8 mouse cellular contexts compared by ENCODE assay signal in genomic region chr7:101414661-101415511, GRCm38 (mm10). TPM values are rescaled to one million over a fixed set of nuclear protein-coding genes. Genes with fewer than 3 reads are reported as not detected.
A peak's percentile ranks its signal among the peaks of the same experiment; 100 is the strongest.
DNase-seq lines count a peak whose midpoint lies in the region; ATAC-seq and TF ChIP-seq lines count a peak whose summit lies in the region.

No protein-coding gene starts in this region.

- no peak overlapping the region for H3K4me2 ChIP-seq in intestine, embryonic 16.5 days (ENCODE audit: low read depth, low read length)
- no peak overlapping the region for H3K4me2 ChIP-seq in midbrain, embryonic 13.5 days (replicated peaks)

- H3K4me1 ChIP-seq in embryonic facial prominence, embryonic 10.5 days = peaks cover 34% of the 10 kb centered on the region
- peaks cover 15% of the 10 kb centered on the region for H3K4me1 ChIP-seq in intestine, embryonic 16.5 days (ENCODE audit: control insufficient read depth, insufficient read depth, low read length)
- peaks cover 34% of the 10 kb centered on the region for H3K4me1 ChIP-seq in midbrain, embryonic 13.5 days (replicated peaks)
- no peaks in the 10 kb centered on the region for H3K4me1 ChIP-seq in thymus, adult 2 months (replicated peaks; ENCODE audit: control insufficient read depth, insufficient read depth, low read length)

- TF ChIP-seq CTCF in thymus, adult 2 months (IDR thresholded peaks at IDR 0.05; ENCODE audit: borderline replicate concordance, control insufficient read depth, extremely low read depth, insufficient read depth, low read length, poor library complexity) = no peak

- peak overlapping the region; percentile 71 for H3K27ac ChIP-seq in embryonic facial prominence, embryonic 10.5 days (replicated peaks)
- no peak overlapping the region for H3K27ac ChIP-seq in intestine, embryonic 16.5 days (ENCODE audit: low read length)
- peak overlapping the region; percentile 63 for H3K27ac ChIP-seq in midbrain, embryonic 13.5 days
- H3K27ac ChIP-seq in thymus, adult 2 months (ENCODE audit: control insufficient read depth, insufficient read depth, low read length) = no peak overlapping the region

- no peak overlapping the region for H3K9ac ChIP-seq in intestine, embryonic 16.5 days (ENCODE audit: low read depth, low read length)
- no peak overlapping the region for H3K9ac ChIP-seq in midbrain, embryonic 13.5 days (replicated peaks)

- 35% methylated on average over 7 of the region's 7 CpGs for WGBS in embryonic facial prominence, embryonic 10.5 days
- WGBS in intestine, embryonic 16.5 days = 38% methylated on average over 6 of the region's 7 CpGs
- WGBS in midbrain, embryonic 13.5 days = 25% methylated on average over 7 of the region's 7 CpGs
- 84% methylated on average over 7 of the region's 7 CpGs for WGBS in thymus, adult 2 months

- H3K27me3 ChIP-seq in embryonic facial prominence, embryonic 10.5 days (replicated peaks; ENCODE audit: low read depth, poor library complexity, severe bottlenecking) = peaks cover 35% of the 10 kb centered on the region
- peaks cover 1% of the 10 kb centered on the region; the same call in 1 of the 2 replicates for H3K27me3 ChIP-seq in intestine, embryonic 16.5 days (replicated peaks; ENCODE audit: control insufficient read depth, insufficient read depth, low read length)
- peaks cover 19% of the 10 kb centered on the region for H3K27me3 ChIP-seq in midbrain, embryonic 13.5 days
- no peaks in the 10 kb centered on the region for H3K27me3 ChIP-seq in thymus, adult 2 months (ENCODE audit: control insufficient read depth, insufficient read depth, low read length)

- ATAC-seq in intestine, embryonic 16.5 days = peak; percentile 59
- ATAC-seq in midbrain, embryonic 13.5 days = peak; percentile 55

- no peaks in the 10 kb centered on the region for H3K36me3 ChIP-seq in embryonic facial prominence, embryonic 10.5 days (replicated peaks)
- H3K36me3 ChIP-seq in intestine, embryonic 16.5 days (ENCODE audit: control insufficient read depth, insufficient read depth, low read length) = peaks cover 8% of the 10 kb centered on the region
- no peaks in the 10 kb centered on the region for H3K36me3 ChIP-seq in midbrain, embryonic 13.5 days
- peaks cover 4% of the 10 kb centered on the region; the same call in 1 of the 2 replicates for H3K36me3 ChIP-seq in thymus, adult 2 months (ENCODE audit: control insufficient read depth, insufficient read depth, low read length)

- no peaks in the 10 kb centered on the region for H3K9me3 ChIP-seq in embryonic facial prominence, embryonic 10.5 days
- H3K9me3 ChIP-seq in intestine, embryonic 16.5 days (ENCODE audit: control insufficient read depth, low read length) = no peaks in the 10 kb centered on the region
- no peaks in the 10 kb centered on the region for H3K9me3 ChIP-seq in midbrain, embryonic 13.5 days

- no peak overlapping the region for H3K4me3 ChIP-seq in embryonic facial prominence, embryonic 10.5 days
- H3K4me3 ChIP-seq in intestine, embryonic 16.5 days (ENCODE audit: low read length) = no peak overlapping the region
- no peak overlapping the region for H3K4me3 ChIP-seq in midbrain, embryonic 13.5 days (replicated peaks)
- H3K4me3 ChIP-seq in thymus, adult 2 months (ENCODE audit: control insufficient read depth, insufficient read depth, low read length) = no peak overlapping the region

- TF ChIP-seq POLR2A in thymus, adult 2 months (IDR thresholded peaks at IDR 0.05; ENCODE audit: control insufficient read depth, extremely low read depth, insufficient read depth, low read length, poor library complexity) = no peak

- DNase-seq in kidney, postnatal 4 days = peak; percentile 68 to 77
- no peak for DNase-seq in kidney, postnatal 36 days
- DNase-seq in embryonic facial prominence, embryonic 10.5 days (ENCODE audit: low spot score) = peak; percentile 51
- DNase-seq in thymus, adult 2 months = no peak
- DNase-seq in cerebellum, postnatal 4 days (ENCODE audit: low spot score in 2 of 2) = no peak
- no peak for DNase-seq in Muller cell, postnatal 12 days (ENCODE audit: inconsistent ontology term)

RNA-seq across cellular contexts. Expression of gene Gm45837, which starts 4.2 kb away (rescaled TPM):
- polyA plus RNA-seq in embryonic facial prominence, embryonic 10.5 days (2016; fragmentation: Nextera tagmentation; extraction: Ambion mirVana) = not detected in 2 replicates
- polyA plus RNA-seq in intestine, embryonic 16.5 days (2015; fragmentation: Nextera tagmentation; extraction: Ambion mirVana) = not detected in 2 replicates
- polyA plus RNA-seq in midbrain, embryonic 13.5 days (2015; fragmentation: Nextera tagmentation; extraction: Ambion mirVana) = not detected in 2 replicates
- polyA plus RNA-seq in thymus, adult 2 months (2012; rRNA removed) = 0.60 TPM in 1 of 2 replicates, not detected in the other

RNA-seq across cellular contexts. Expression of gene Pde2a, which starts 6.6 kb away (rescaled TPM):
- 21.7 and 22.5 TPM in 2 replicates for polyA plus RNA-seq in embryonic facial prominence, embryonic 10.5 days (2016; fragmentation: Nextera tagmentation; extraction: Ambion mirVana)
- polyA plus RNA-seq in intestine, embryonic 16.5 days (2015; fragmentation: Nextera tagmentation; extraction: Ambion mirVana) = 23.0 and 23.5 TPM in 2 replicates
- polyA plus RNA-seq in midbrain, embryonic 13.5 days (2015; fragmentation: Nextera tagmentation; extraction: Ambion mirVana) = 16.6 and 18.9 TPM in 2 replicates
- 8.2 and 12.0 TPM in 2 replicates for polyA plus RNA-seq in thymus, adult 2 months (2012; rRNA removed)

Comparison
In these comparisons a context has a peak if more than half of its experiments do, and no peak if none do; other contexts are left out.
1. DNase-seq: peak in kidney, postnatal 4 days (2 of 2) and embryonic facial prominence, embryonic 10.5 days (single experiment); none in kidney, postnatal 36 days (0 of 2), thymus, adult 2 months (single experiment), cerebellum, postnatal 4 days (0 of 2) and Muller cell, postnatal 12 days (single experiment).
2. H3K27ac ChIP-seq: peak in embryonic facial prominence, embryonic 10.5 days (single experiment) and midbrain, embryonic 13.5 days (single experiment); none in intestine, embryonic 16.5 days (single experiment) and thymus, adult 2 months (single experiment).